Mouse (Mus musculus) frontal cortex, adult (tissue): ENCODE measurements around the gene Aptx.

Experiments used
- ATAC-seq: cut with Nextera tagmentation; 2 replicates; pipeline ENCODE4 v1.9.2; 2017; ENCODE audit warnings: mild to moderate bottlenecking, moderate library complexity, mixed read lengths; ENCODE audit not compliant: low TSS enrichment

Gene Aptx

GRCm38 (mm10) chr4:40702797-40703709 is at the start of gene Aptx:
Gene Aptx, minus strand, starts transcription at chr4:40703194.
- peak; percentile 97 for ATAC-seq

DNA sequence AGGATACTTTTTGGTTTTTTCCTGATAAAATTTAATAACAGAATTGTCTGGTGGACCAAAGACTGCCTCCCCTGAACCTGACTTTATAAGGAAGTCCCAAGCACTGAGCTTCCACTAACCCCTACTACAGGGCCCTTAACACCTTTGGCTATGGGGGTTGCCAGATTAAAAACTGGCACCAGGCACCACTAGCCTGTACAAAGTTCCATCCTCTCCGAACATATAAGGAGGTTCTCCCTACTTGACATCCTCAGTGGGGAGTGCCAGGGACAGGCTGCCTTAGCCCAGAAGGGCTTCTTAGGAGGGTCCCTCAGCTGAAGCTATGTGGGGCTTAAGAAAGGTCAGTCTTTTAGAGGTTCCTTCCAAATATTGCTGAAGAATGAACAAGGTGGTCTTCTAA is 32.4 kb upstream of the Aptx start:
- peak; percentile 13 for ATAC-seq

GRCm38 (mm10) chr4:40731262-40731661 is 28.3 kb upstream of the Aptx start:
- no peak for ATAC-seq

- ATAC-seq: no peak
Measured at GRCm38 (mm10) chr4:40727247-40727646, 24.3 kb upstream of the Aptx start.

GRCm38 (mm10) chr4:40725554-40725953 is 22.6 kb upstream of the Aptx start:
- ATAC-seq: no peak

GRCm38 (mm10) chr4:40725141-40725540 is 22.1 kb upstream of the Aptx start:
- no peak for ATAC-seq

GRCm38 (mm10) chr4:40722687-40723460 is 19.9 kb upstream of the Aptx start:
- ATAC-seq: peak; percentile 75

GRCm38 (mm10) chr4:40722011-40722666 is 19.1 kb upstream of the Aptx start, which contains the start of gene Dnaja1:
Gene Dnaja1, plus strand, starts transcription at chr4:40722150.
- peak; percentile 79 for ATAC-seq

- ATAC-seq: no peak
Measured at GRCm38 (mm10) chr4:40720910-40721309, 17.9 kb upstream of the Aptx start.

- ATAC-seq: no peak
Measured at GRCm38 (mm10) chr4:40717141-40717540, 14.1 kb upstream of the Aptx start.

GRCm38 (mm10) chr4:40703710-40704275 is 799 bp upstream of the Aptx start:
- no peak for ATAC-seq

GRCm38 (mm10) chr4:40701796-40702195 is 1.2 kb downstream of the Aptx start:
- no peak for ATAC-seq

- ATAC-seq: no peak
Measured at GRCm38 (mm10) chr4:40700216-40700615, 2.8 kb downstream of the Aptx start.

DNA sequence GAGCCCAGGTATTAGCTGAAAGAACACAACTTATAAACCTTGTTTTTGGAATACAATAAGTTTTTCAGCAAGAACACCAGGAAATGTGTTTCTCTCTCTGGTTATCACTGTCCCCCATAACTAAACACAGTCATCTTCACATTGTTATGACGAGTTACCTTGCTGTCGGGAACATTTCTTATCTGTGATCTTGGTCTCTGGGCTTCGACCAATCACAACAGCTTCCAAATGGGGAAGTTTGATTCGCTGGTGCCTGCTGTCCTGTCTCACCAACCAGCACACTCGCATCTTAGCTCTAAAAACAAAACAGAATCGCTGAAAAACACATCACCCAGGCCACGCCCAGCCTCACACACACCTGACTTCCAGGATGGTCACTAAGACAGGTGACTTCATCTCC is 5.9 kb downstream of the Aptx start:
- ATAC-seq: no peak

DNA sequence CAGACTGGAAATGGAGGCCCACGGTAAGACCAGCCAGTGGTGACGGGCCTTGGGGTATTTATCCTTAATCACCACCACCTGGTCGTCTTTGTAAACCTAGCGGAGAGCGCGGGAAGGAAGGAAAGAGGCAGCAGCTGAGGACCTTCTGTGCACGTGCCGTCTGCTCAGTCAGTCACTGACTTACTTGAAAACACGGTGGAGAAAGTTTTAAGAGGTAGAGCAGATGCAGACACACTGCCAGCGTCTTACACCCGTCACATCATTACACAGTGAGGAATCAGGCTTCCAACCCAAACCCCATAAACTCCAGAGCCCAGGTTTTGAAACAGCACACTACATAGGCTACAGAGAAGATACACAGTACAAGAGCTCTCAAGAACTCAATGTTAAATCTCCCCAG is 11.9 kb downstream of the Aptx start:
- no peak for ATAC-seq

GRCm38 (mm10) chr4:40683306-40683705 is 19.7 kb downstream of the Aptx start:
- no peak for ATAC-seq

DNA sequence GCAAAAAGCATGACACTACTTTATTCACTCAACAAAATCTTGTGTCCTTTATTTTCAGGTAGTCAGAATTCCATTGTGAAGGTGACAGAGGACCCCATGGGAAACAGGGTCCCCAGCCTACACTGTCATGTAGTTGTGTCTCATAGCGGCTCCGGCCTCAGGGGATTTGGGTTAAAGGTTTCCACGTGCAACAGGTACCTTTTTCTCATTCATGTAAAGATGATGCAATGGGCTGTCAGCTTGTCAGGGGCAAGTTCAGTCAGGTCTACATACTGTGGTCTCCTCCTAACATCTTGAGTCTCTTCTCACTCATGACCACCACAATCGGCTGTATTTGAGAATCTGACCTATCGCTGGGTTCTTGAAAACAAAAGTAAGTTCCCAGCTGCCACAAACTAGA is 20.6 kb downstream of the Aptx start:
- no peak for ATAC-seq

DNA sequence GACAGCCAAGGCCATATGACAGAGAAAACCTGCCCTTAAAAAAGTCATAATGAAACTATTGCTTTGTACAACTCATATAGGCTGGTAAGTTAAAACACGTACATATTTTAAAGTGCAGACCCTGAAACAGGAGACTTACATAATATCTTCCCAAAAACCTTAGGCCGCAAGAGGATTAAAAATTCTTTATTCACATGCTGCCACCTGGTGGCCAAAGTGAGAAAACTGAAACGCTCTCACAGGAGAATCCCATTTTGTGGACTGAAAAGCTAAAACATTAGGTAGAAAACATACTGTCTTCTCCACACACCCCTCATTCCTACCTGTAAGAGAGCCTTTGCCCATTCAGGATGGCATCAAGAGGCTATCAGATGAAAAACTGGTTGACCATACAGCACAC is 21.1 kb downstream of the Aptx start:
- peak; percentile 72 for ATAC-seq

GRCm38 (mm10) chr4:40680250-40680860 is 22.6 kb downstream of the Aptx start:
- peak; percentile 56 for ATAC-seq

DNA sequence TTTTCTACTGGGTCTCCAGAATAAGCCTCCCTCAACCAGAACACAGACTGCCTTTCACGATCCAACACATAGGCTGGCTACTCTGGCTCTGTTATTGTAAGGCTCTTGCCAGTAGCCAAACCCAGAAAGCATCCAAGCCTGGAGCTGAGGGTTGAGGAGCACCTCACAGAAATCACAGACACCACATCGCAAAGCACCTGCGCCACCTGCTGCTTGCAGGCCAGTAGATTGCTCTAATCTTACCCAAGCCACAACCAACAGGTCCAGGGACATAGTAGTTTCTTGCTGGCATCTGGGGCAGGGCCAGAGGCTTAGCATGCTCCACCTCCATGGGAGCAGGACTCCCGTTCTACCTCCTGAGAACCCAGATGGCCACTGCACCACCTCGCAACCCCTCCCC is 25.9 kb downstream of the Aptx start:
- peak; percentile 67 for ATAC-seq

DNA sequence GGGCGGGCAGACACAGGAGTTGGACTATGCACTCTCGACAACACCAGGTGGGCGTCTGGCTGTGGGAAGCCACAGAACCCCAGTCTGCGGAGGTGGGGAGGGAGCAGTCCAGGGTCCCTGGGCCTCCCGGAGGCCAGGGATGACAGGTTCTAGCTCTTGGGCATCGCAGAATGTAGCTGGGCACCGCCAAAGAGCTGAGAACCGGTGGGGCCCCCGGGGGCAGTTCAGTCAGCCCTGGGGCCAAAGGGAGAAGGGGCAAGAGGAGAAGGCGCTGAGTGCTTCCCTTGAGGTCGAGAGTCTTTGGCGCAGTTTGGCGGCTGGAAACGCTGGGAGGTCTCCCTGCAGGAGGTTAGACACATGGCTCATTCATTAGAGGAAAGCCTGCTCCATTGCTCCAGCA is 26.7 kb downstream of the Aptx start:
- ATAC-seq: no peak

DNA sequence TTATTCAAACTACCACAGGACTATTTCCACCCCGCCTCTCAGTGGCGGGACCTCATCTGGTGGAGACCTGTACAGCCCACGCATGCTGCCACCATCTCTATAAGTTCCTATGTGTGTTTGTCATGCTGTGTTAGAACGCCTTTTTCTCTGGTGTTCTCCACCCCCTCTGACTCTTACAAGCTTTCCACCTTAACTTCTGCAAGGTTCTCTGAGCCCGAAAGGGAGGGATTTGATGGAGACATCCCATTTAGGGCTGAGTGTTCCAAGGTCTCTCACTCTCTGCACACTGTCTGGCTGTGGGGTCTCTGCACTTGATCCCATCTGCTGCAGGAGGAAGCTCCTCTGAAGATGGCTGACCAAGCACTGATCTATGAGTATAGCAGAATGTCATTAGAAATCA is 29.5 kb downstream of the Aptx start:
- ATAC-seq: no peak
